Comparison of ENCODE assay signal across 12 mouse cellular contexts in genomic region chr2:109953048-109953717, GRCm38 (mm10). TPM values are rescaled to one million over a fixed set of nuclear protein-coding genes. Genes with fewer than 3 reads are reported as not detected.
DNase-seq lines count a peak whose midpoint lies in the region; ATAC-seq lines count a peak whose summit lies in the region.
"Had no signal": no experiment of that assay in that cellular context is flagged by ENCODE, and none has a peak within 500 bp of the region (broad histone marks: within the 10 kb centered on the region; RNA-seq: fewer than 3 reads in every experiment).

No protein-coding gene starts in this region.

- ATAC-seq in forebrain, embryonic 11.5 days (replicated peaks; ENCODE audit: low FRiP score): peak; percentile 68
- ATAC-seq in megakaryocyte progenitor cell, adult 5-6 weeks (replicated peaks; ENCODE audit: poor library complexity): peak; percentile 54

- WGBS in forebrain, embryonic 11.5 days: 77% methylated on average over 10 of the region's 10 CpGs
- WGBS in forebrain, embryonic 10.5 days: 91% methylated on average over 10 of the region's 10 CpGs

- no peak overlapping the region for H3K4me3 ChIP-seq in forebrain, embryonic 11.5 days (ENCODE audit: low read depth, low read length)
- no peak overlapping the region for H3K4me3 ChIP-seq in forebrain, embryonic 10.5 days
- H3K4me3 ChIP-seq: heart, embryonic 12.5 days had no signal

- H3K4me1 ChIP-seq in forebrain, embryonic 11.5 days (replicated peaks; ENCODE audit: control insufficient read depth, insufficient read depth, low read length): peaks cover 2% of the 10 kb centered on the region; the same call in 1 of the 2 replicates
- peaks cover 27% of the 10 kb centered on the region for H3K4me1 ChIP-seq in forebrain, embryonic 10.5 days

- no peak overlapping the region for H3K4me2 ChIP-seq in forebrain, embryonic 11.5 days (ENCODE audit: low read depth, low read length, severe bottlenecking)
- H3K4me2 ChIP-seq: heart, embryonic 12.5 days had no signal

- peaks cover 66% of the 10 kb centered on the region for H3K27me3 ChIP-seq in forebrain, embryonic 11.5 days (ENCODE audit: control insufficient read depth, insufficient read depth, low read length)
- H3K27me3 ChIP-seq in forebrain, embryonic 10.5 days (ENCODE audit: poor library complexity, severe bottlenecking): peaks cover 98% of the 10 kb centered on the region
- H3K27me3 ChIP-seq: heart, embryonic 12.5 days had no signal

- H3K9me3 ChIP-seq in forebrain, embryonic 11.5 days (ENCODE audit: control insufficient read depth, low read length): no peaks in the 10 kb centered on the region
- no peaks in the 10 kb centered on the region for H3K9me3 ChIP-seq in forebrain, embryonic 10.5 days
- H3K9me3 ChIP-seq: heart, embryonic 12.5 days had no signal

- DNase-seq in forebrain, embryonic 11.5 days (ENCODE audit: low spot score): no peak
- no peak for DNase-seq in forebrain, embryonic 10.5 days (ENCODE audit: extremely low spot score, low spot score)
- peak; percentile 34 for DNase-seq in right cerebral cortex, postnatal 10 days (ENCODE audit: low spot score in 2 of 2)
- DNase-seq in right cerebral cortex, postnatal 36 days (ENCODE audit: low spot score in 2 of 2): no peak
- no peak for DNase-seq in lung, postnatal 4 days
- no peak for DNase-seq in cerebellum, adult 18-20 months
- DNase-seq in right cerebral cortex, adult 18-20 months: no peak
- DNase-seq: adrenal gland, postnatal 14 days; cerebellum, postnatal 25 days; lung, postnatal 36 days had no signal

- no peaks in the 10 kb centered on the region for H3K36me3 ChIP-seq in forebrain, embryonic 11.5 days (ENCODE audit: control insufficient read depth, insufficient read depth, low read length)
- H3K36me3 ChIP-seq in forebrain, embryonic 10.5 days (replicated peaks): no peaks in the 10 kb centered on the region
- H3K36me3 ChIP-seq: heart, embryonic 12.5 days had no signal

- H3K27ac ChIP-seq in forebrain, embryonic 11.5 days (ENCODE audit: low read depth, low read length): no peak overlapping the region
- no peak overlapping the region for H3K27ac ChIP-seq in forebrain, embryonic 10.5 days

- H3K9ac ChIP-seq in forebrain, embryonic 11.5 days (ENCODE audit: low read length): no peak overlapping the region
- H3K9ac ChIP-seq: heart, embryonic 12.5 days had no signal

RNA-seq across cellular contexts. Expression of gene Lgr4, which starts 35.7 kb away (rescaled TPM):
- polyA plus RNA-seq in forebrain, embryonic 11.5 days (2014; fragmentation: Nextera tagmentation; extraction: Ambion mirVana): 8.6 TPM in 2 replicates
- polyA plus RNA-seq in forebrain, embryonic 10.5 days (2016; fragmentation: Nextera tagmentation; extraction: Ambion mirVana): 7.2 and 8.4 TPM in 2 replicates
- total RNA-seq in megakaryocyte progenitor cell, adult 5-6 weeks (2015): 1.0 and 2.6 TPM in 2 replicates
- 1.1 and 4.0 TPM in 2 replicates for total RNA-seq in megakaryocyte progenitor cell, adult 5-6 weeks (2017)

Comparison
In these comparisons a context has a peak if more than half of its experiments do, and no peak if none do; other contexts are left out.
1. DNase-seq: peak in right cerebral cortex, postnatal 10 days (2 of 2); none in forebrain, embryonic 11.5 days (single experiment), forebrain, embryonic 10.5 days (single experiment), right cerebral cortex, postnatal 36 days (0 of 2), lung, postnatal 4 days (0 of 2), cerebellum, adult 18-20 months (0 of 2) and right cerebral cortex, adult 18-20 months (single experiment).